Mouse (Mus musculus): Measurements from ENCODE around the gene Nkx1-1. TPM values are rescaled to one million over a fixed set of nuclear protein-coding genes. Genes with fewer than 3 reads are reported as not detected.

The Nkx1-1 gene
- total RNA-seq, 1 experiment, result 0.22 TPM

- TF ChIP-seq CHD2 (IDR thresholded peaks at IDR 0.05; ENCODE audit: low read depth, low read length) (no peak), ZNF384 (IDR thresholded peaks at IDR 0.05; ENCODE audit: low read depth, low read length) (no peak), HCFC1 (IDR thresholded peaks at IDR 0.05; ENCODE audit: borderline replicate concordance, insufficient read depth, low read length) (no peak), ZC3H11A (IDR thresholded peaks at IDR 0.05; ENCODE audit: borderline replicate concordance, low read depth, low read length) (no peak), MAFK (IDR thresholded peaks at IDR 0.05; ENCODE audit: insufficient read depth, low read depth, low read length) (no peak)
- no peaks in the 10 kb centered on the region for H3K9me3 ChIP-seq (ENCODE audit: control insufficient read depth, insufficient read depth, low read depth, low read length)
- H3K27ac ChIP-seq (ENCODE audit: insufficient read depth, low read depth, low read length, poor library complexity, severe bottlenecking), result no peak overlapping the region
- in situ Hi-C loops (cut with MboI; ENCODE audit: low sequenced_read_pairs in 2 of 2, unreplicated experiment in 2 of 2), result loop anchor here in 1 of 2 experiments (10.0 to 25.0 kb wide), 2 partner anchors 294 to 1957 kb away; partner anchors contain the start of genes Fgfr3 and Hmx1
- peaks cover 0 to 7% of the 10 kb centered on the region in 2 experiments; a peak in 1 of 4 replicates for H3K4me1 ChIP-seq (ENCODE audit: control insufficient read depth in 2 of 2, insufficient read depth in 2 of 2, low read length in 2 of 2, poor library complexity in 1 of 2)
- DNase-seq (ENCODE audit: low read depth, low spot score), result no peak
- peak overlapping the region; percentile 31 to 43; a peak in 3 of 4 replicates for H3K4me3 ChIP-seq (ENCODE audit: insufficient read depth in 1 of 2, low read depth in 1 of 2, low read length in 2 of 2, poor library complexity in 1 of 2, severe bottlenecking in 1 of 2)
- H3K9ac ChIP-seq (ENCODE audit: insufficient read depth, low read depth, low read length, poor library complexity, severe bottlenecking), result no peak overlapping the region
- H3K36me3 ChIP-seq (ENCODE audit: control insufficient read depth, insufficient read depth, low read length, poor library complexity, severe bottlenecking), result no peaks in the 10 kb centered on the region
These were observed 3.1 kb downstream of the Nkx1-1 start for GRCm38 (mm10) chr5:33430511-33431172.

- Histone ChIP-seq H3K9me3 (ENCODE audit: control insufficient read depth, insufficient read depth, low read depth, low read length) (no peaks in the 10 kb centered on the region), H3K9ac (ENCODE audit: insufficient read depth, low read depth, low read length, poor library complexity, severe bottlenecking) (no peak overlapping the region), H3K36me3 (ENCODE audit: control insufficient read depth, insufficient read depth, low read length, poor library complexity, severe bottlenecking) (no peaks in the 10 kb centered on the region), H3K27ac (ENCODE audit: insufficient read depth, low read depth, low read length, poor library complexity, severe bottlenecking) (no peak overlapping the region), H3K4me1 (ENCODE audit: control insufficient read depth in 2 of 2, insufficient read depth in 2 of 2, low read length in 2 of 2, poor library complexity in 1 of 2) (peaks cover 0 to 4% of the 10 kb centered on the region in 2 experiments; a peak in 1 of 4 replicates), H3K4me3 (ENCODE audit: insufficient read depth in 1 of 2, low read depth in 1 of 2, low read length in 2 of 2, poor library complexity in 1 of 2, severe bottlenecking in 1 of 2) (no peak overlapping the region)
- DNase-seq (ENCODE audit: low read depth, low spot score), result no peak
- in situ Hi-C loops (cut with MboI; ENCODE audit: low sequenced_read_pairs in 2 of 2, unreplicated experiment in 2 of 2), result loop anchor here in 1 of 2 experiments (10.0 to 25.0 kb wide), 2 partner anchors 295 to 1957 kb away; partner anchors contain the start of genes Fgfr3 and Hmx1
- TF ChIP-seq ZC3H11A (IDR thresholded peaks at IDR 0.05; ENCODE audit: borderline replicate concordance, low read depth, low read length) (no peak), CHD2 (IDR thresholded peaks at IDR 0.05; ENCODE audit: low read depth, low read length) (no peak), ZNF384 (IDR thresholded peaks at IDR 0.05; ENCODE audit: low read depth, low read length) (no peak), HCFC1 (IDR thresholded peaks at IDR 0.05; ENCODE audit: borderline replicate concordance, insufficient read depth, low read length) (no peak), MAFK (IDR thresholded peaks at IDR 0.05; ENCODE audit: insufficient read depth, low read depth, low read length) (no peak)
These were observed 3.7 kb downstream of the Nkx1-1 start for GRCm38 (mm10) chr5:33430106-33430505.

GRCm38 (mm10) chr5:33427461-33427860, 6.3 kb downstream of the Nkx1-1 start:
- H3K9me3 ChIP-seq (ENCODE audit: control insufficient read depth, insufficient read depth, low read depth, low read length), result no peaks in the 10 kb centered on the region
- H3K4me3 ChIP-seq (ENCODE audit: insufficient read depth in 1 of 2, low read depth in 1 of 2, low read length in 2 of 2, poor library complexity in 1 of 2, severe bottlenecking in 1 of 2), result no peak overlapping the region
- in situ Hi-C loops (cut with MboI; ENCODE audit: low sequenced_read_pairs in 2 of 2, unreplicated experiment in 2 of 2), result loop anchor here in 1 of 2 experiments (25.0 kb wide), 1 partner anchor 1960 kb away; the partner anchor contains the start of gene Hmx1
- peaks cover 0 to 2% of the 10 kb centered on the region in 2 experiments; a peak in 1 of 4 replicates for H3K4me1 ChIP-seq (ENCODE audit: control insufficient read depth in 2 of 2, insufficient read depth in 2 of 2, low read length in 2 of 2, poor library complexity in 1 of 2)
- H3K27ac ChIP-seq (ENCODE audit: insufficient read depth, low read depth, low read length, poor library complexity, severe bottlenecking), result no peak overlapping the region
- no peak for TF ChIP-seq ZNF384 (IDR thresholded peaks at IDR 0.05; ENCODE audit: low read depth, low read length)
- no peak overlapping the region for H3K9ac ChIP-seq (ENCODE audit: insufficient read depth, low read depth, low read length, poor library complexity, severe bottlenecking)
- no peak for DNase-seq (ENCODE audit: low read depth, low spot score)
- no peaks in the 10 kb centered on the region for H3K36me3 ChIP-seq (ENCODE audit: control insufficient read depth, insufficient read depth, low read length, poor library complexity, severe bottlenecking)

GRCm38 (mm10) chr5:33420313-33420712, 13.5 kb downstream of the Nkx1-1 start:
- DNase-seq (ENCODE audit: low read depth, low spot score), result no peak
- Histone ChIP-seq H3K4me1 (ENCODE audit: control insufficient read depth in 2 of 2, insufficient read depth in 2 of 2, low read length in 2 of 2, poor library complexity in 1 of 2) (no peaks in the 10 kb centered on the region), H3K36me3 (ENCODE audit: control insufficient read depth, insufficient read depth, low read length, poor library complexity, severe bottlenecking) (no peaks in the 10 kb centered on the region), H3K9me3 (ENCODE audit: control insufficient read depth, insufficient read depth, low read depth, low read length) (no peaks in the 10 kb centered on the region), H3K9ac (ENCODE audit: insufficient read depth, low read depth, low read length, poor library complexity, severe bottlenecking) (no peak overlapping the region), H3K27ac (ENCODE audit: insufficient read depth, low read depth, low read length, poor library complexity, severe bottlenecking) (no peak overlapping the region), H3K4me3 (ENCODE audit: insufficient read depth in 1 of 2, low read depth in 1 of 2, low read length in 2 of 2, poor library complexity in 1 of 2, severe bottlenecking in 1 of 2) (no peak overlapping the region)
- TF ChIP-seq ZC3H11A (IDR thresholded peaks at IDR 0.05; ENCODE audit: borderline replicate concordance, low read depth, low read length), result no peak
- TF ChIP-seq MAFK (IDR thresholded peaks at IDR 0.05; ENCODE audit: insufficient read depth, low read depth, low read length), result no peak
- no peak for TF ChIP-seq HCFC1 (IDR thresholded peaks at IDR 0.05; ENCODE audit: borderline replicate concordance, insufficient read depth, low read length)
- no peak for TF ChIP-seq ZNF384 (IDR thresholded peaks at IDR 0.05; ENCODE audit: low read depth, low read length)
- in situ Hi-C loops (cut with MboI; ENCODE audit: low sequenced_read_pairs in 2 of 2, unreplicated experiment in 2 of 2), result loop anchor here in 1 of 2 experiments (25.0 kb wide), 1 partner anchor 92 kb away; no protein-coding TSS in a partner anchor

All from ES-E14 (cell line).